Mouse (Mus musculus): ENCODE data around the gene Sesn1. TPM values are rescaled to one million over a fixed set of nuclear protein-coding genes. Genes with fewer than 3 reads are reported as not detected.

Gene Sesn1
- polyA plus RNA-seq, 1 experiment from 2014 or later = 33.8 TPM

- Histone ChIP-seq H3K4me3 (ENCODE audit: low read depth, low read length) (no peak overlapping the region), H3K27ac (ENCODE audit: low read length) (no peak overlapping the region), H3K4me1 (ENCODE audit: control insufficient read depth, insufficient read depth, low read length) (peaks cover 11% of the 10 kb centered on the region; the same call in 1 of the 2 replicates), H3K36me3 (ENCODE audit: control insufficient read depth, insufficient read depth, low read length) (peaks cover 14% of the 10 kb centered on the region), H3K9me3 (ENCODE audit: control insufficient read depth, low read depth, low read length) (no peaks in the 10 kb centered on the region), H3K9ac (replicated peaks; ENCODE audit: low read depth, low read length) (no peak overlapping the region), H3K4me2 (replicated peaks; ENCODE audit: low read depth, low read length) (no peak overlapping the region), H3K27me3 (ENCODE audit: control insufficient read depth, insufficient read depth, low read length) (no peaks in the 10 kb centered on the region)
- no peak for ATAC-seq (ENCODE audit: insufficient number of reproducible peaks, insufficient read depth, low FRiP score, low read depth)
Measured at GRCm38 (mm10) chr10:41896425-41896824, 86.7 kb downstream of the Sesn1 start.

GRCm38 (mm10) chr10:41896865-41897264, 87.1 kb downstream of the Sesn1 start:
- Histone ChIP-seq H3K4me3 (ENCODE audit: low read depth, low read length) (no peak overlapping the region), H3K27ac (ENCODE audit: low read length) (no peak overlapping the region), H3K9me3 (ENCODE audit: control insufficient read depth, low read depth, low read length) (no peaks in the 10 kb centered on the region), H3K4me2 (replicated peaks; ENCODE audit: low read depth, low read length) (no peak overlapping the region), H3K9ac (replicated peaks; ENCODE audit: low read depth, low read length) (no peak overlapping the region), H3K27me3 (ENCODE audit: control insufficient read depth, insufficient read depth, low read length) (no peaks in the 10 kb centered on the region), H3K36me3 (ENCODE audit: control insufficient read depth, insufficient read depth, low read length) (peaks cover 14% of the 10 kb centered on the region), H3K4me1 (ENCODE audit: control insufficient read depth, insufficient read depth, low read length) (peaks cover 11% of the 10 kb centered on the region; the same call in 1 of the 2 replicates)
- ATAC-seq (ENCODE audit: insufficient number of reproducible peaks, insufficient read depth, low FRiP score, low read depth) = no peak
- 80% methylated on average over 2 of the region's 2 CpGs for WGBS

- Histone ChIP-seq H3K27ac (ENCODE audit: low read length) (no peak overlapping the region), H3K4me3 (ENCODE audit: low read depth, low read length) (no peak overlapping the region), H3K4me2 (replicated peaks; ENCODE audit: low read depth, low read length) (no peak overlapping the region), H3K4me1 (ENCODE audit: control insufficient read depth, insufficient read depth, low read length) (no peaks in the 10 kb centered on the region), H3K36me3 (ENCODE audit: control insufficient read depth, insufficient read depth, low read length) (peaks cover 28% of the 10 kb centered on the region), H3K9ac (replicated peaks; ENCODE audit: low read depth, low read length) (no peak overlapping the region), H3K9me3 (ENCODE audit: control insufficient read depth, low read depth, low read length) (no peaks in the 10 kb centered on the region), H3K27me3 (ENCODE audit: control insufficient read depth, insufficient read depth, low read length) (no peaks in the 10 kb centered on the region)
- no peak for ATAC-seq (ENCODE audit: insufficient number of reproducible peaks, insufficient read depth, low FRiP score, low read depth)
- WGBS = 80% methylated on average over 8 of the region's 8 CpGs
Measured at GRCm38 (mm10) chr10:41901456-41901855, 91.7 kb downstream of the Sesn1 start.

- no peak overlapping the region for H3K4me2 ChIP-seq (replicated peaks; ENCODE audit: low read depth, low read length)
- 93% methylated on average over 6 of the region's 6 CpGs for WGBS
- H3K27me3 ChIP-seq (ENCODE audit: control insufficient read depth, insufficient read depth, low read length) = no peaks in the 10 kb centered on the region
- H3K36me3 ChIP-seq (ENCODE audit: control insufficient read depth, insufficient read depth, low read length) = peaks cover 32% of the 10 kb centered on the region
- no peaks in the 10 kb centered on the region for H3K9me3 ChIP-seq (ENCODE audit: control insufficient read depth, low read depth, low read length)
- H3K4me3 ChIP-seq (ENCODE audit: low read depth, low read length) = no peak overlapping the region
- H3K9ac ChIP-seq (replicated peaks; ENCODE audit: low read depth, low read length) = no peak overlapping the region
- H3K27ac ChIP-seq (ENCODE audit: low read length) = no peak overlapping the region
- ATAC-seq (ENCODE audit: insufficient number of reproducible peaks, insufficient read depth, low FRiP score, low read depth) = no peak
- no peaks in the 10 kb centered on the region for H3K4me1 ChIP-seq (ENCODE audit: control insufficient read depth, insufficient read depth, low read length)
Measured at GRCm38 (mm10) chr10:41901864-41902263, 92.1 kb downstream of the Sesn1 start.

- no peaks in the 10 kb centered on the region for H3K9me3 ChIP-seq (ENCODE audit: control insufficient read depth, low read depth, low read length)
- no peak for ATAC-seq (ENCODE audit: insufficient number of reproducible peaks, insufficient read depth, low FRiP score, low read depth)
- H3K36me3 ChIP-seq (ENCODE audit: control insufficient read depth, insufficient read depth, low read length) = peaks cover 26% of the 10 kb centered on the region; the same call in 1 of the 2 replicates
- H3K9ac ChIP-seq (replicated peaks; ENCODE audit: low read depth, low read length) = no peak overlapping the region
- H3K4me3 ChIP-seq (ENCODE audit: low read depth, low read length) = no peak overlapping the region
- 84% methylated on average over 11 of the region's 11 CpGs for WGBS
- no peaks in the 10 kb centered on the region for H3K4me1 ChIP-seq (ENCODE audit: control insufficient read depth, insufficient read depth, low read length)
- no peak overlapping the region for H3K27ac ChIP-seq (ENCODE audit: low read length)
- H3K4me2 ChIP-seq (replicated peaks; ENCODE audit: low read depth, low read length) = no peak overlapping the region
- H3K27me3 ChIP-seq (ENCODE audit: control insufficient read depth, insufficient read depth, low read length) = no peaks in the 10 kb centered on the region
Measured at GRCm38 (mm10) chr10:41907473-41907872, 97.7 kb downstream of the Sesn1 start.

GRCm38 (mm10) chr10:41907950-41908349, 98.2 kb downstream of the Sesn1 start:
- Histone ChIP-seq H3K27ac (ENCODE audit: low read length) (no peak overlapping the region), H3K9me3 (ENCODE audit: control insufficient read depth, low read depth, low read length) (no peaks in the 10 kb centered on the region), H3K4me2 (replicated peaks; ENCODE audit: low read depth, low read length) (no peak overlapping the region), H3K27me3 (ENCODE audit: control insufficient read depth, insufficient read depth, low read length) (no peaks in the 10 kb centered on the region), H3K9ac (replicated peaks; ENCODE audit: low read depth, low read length) (no peak overlapping the region), H3K4me1 (ENCODE audit: control insufficient read depth, insufficient read depth, low read length) (no peaks in the 10 kb centered on the region), H3K4me3 (ENCODE audit: low read depth, low read length) (no peak overlapping the region), H3K36me3 (ENCODE audit: control insufficient read depth, insufficient read depth, low read length) (peaks cover 26% of the 10 kb centered on the region; the same call in 1 of the 2 replicates)
- ATAC-seq (ENCODE audit: insufficient number of reproducible peaks, insufficient read depth, low FRiP score, low read depth) = no peak
- 83% methylated on average over 4 of the region's 4 CpGs for WGBS

- Histone ChIP-seq H3K27ac (ENCODE audit: low read length) (no peak overlapping the region), H3K4me2 (replicated peaks; ENCODE audit: low read depth, low read length) (no peak overlapping the region), H3K36me3 (ENCODE audit: control insufficient read depth, insufficient read depth, low read length) (peaks cover 18% of the 10 kb centered on the region; the same call in 1 of the 2 replicates), H3K9ac (replicated peaks; ENCODE audit: low read depth, low read length) (no peak overlapping the region), H3K4me3 (ENCODE audit: low read depth, low read length) (no peak overlapping the region), H3K4me1 (ENCODE audit: control insufficient read depth, insufficient read depth, low read length) (no peaks in the 10 kb centered on the region), H3K27me3 (ENCODE audit: control insufficient read depth, insufficient read depth, low read length) (no peaks in the 10 kb centered on the region), H3K9me3 (ENCODE audit: control insufficient read depth, low read depth, low read length) (no peaks in the 10 kb centered on the region)
- no peak for ATAC-seq (ENCODE audit: insufficient number of reproducible peaks, insufficient read depth, low FRiP score, low read depth)
- WGBS = 81% methylated on average over 6 of the region's 6 CpGs
Measured at GRCm38 (mm10) chr10:41908899-41909298, 99.2 kb downstream of the Sesn1 start.

GRCm38 (mm10) chr10:41912290-41912994, 102.7 kb downstream of the Sesn1 start:
- Histone ChIP-seq H3K27ac (ENCODE audit: low read length) (no peak overlapping the region), H3K4me2 (replicated peaks; ENCODE audit: low read depth, low read length) (no peak overlapping the region)
- no peak for ATAC-seq (ENCODE audit: insufficient number of reproducible peaks, insufficient read depth, low FRiP score, low read depth)

GRCm38 (mm10) chr10:41926726-41927125, 117.0 kb downstream of the Sesn1 start:
- Histone ChIP-seq H3K4me3 (ENCODE audit: low read depth, low read length) (no peak overlapping the region), H3K27me3 (ENCODE audit: control insufficient read depth, insufficient read depth, low read length) (no peaks in the 10 kb centered on the region), H3K27ac (ENCODE audit: low read length) (no peak overlapping the region), H3K4me1 (ENCODE audit: control insufficient read depth, insufficient read depth, low read length) (no peaks in the 10 kb centered on the region), H3K9ac (replicated peaks; ENCODE audit: low read depth, low read length) (no peak overlapping the region), H3K4me2 (replicated peaks; ENCODE audit: low read depth, low read length) (no peak overlapping the region), H3K36me3 (ENCODE audit: control insufficient read depth, insufficient read depth, low read length) (no peaks in the 10 kb centered on the region), H3K9me3 (ENCODE audit: control insufficient read depth, low read depth, low read length) (no peaks in the 10 kb centered on the region)
- 90% methylated on average over 14 of the region's 14 CpGs for WGBS
- no peak for ATAC-seq (ENCODE audit: insufficient number of reproducible peaks, insufficient read depth, low FRiP score, low read depth)

More at GRCm38 (mm10) chr10:41912290-41912994, 102.7 kb downstream of the Sesn1 start:
- H3K4me1 ChIP-seq (ENCODE audit: control insufficient read depth, insufficient read depth, low read length) = no peaks in the 10 kb centered on the region
- H3K4me3 ChIP-seq (ENCODE audit: low read depth, low read length) = no peak overlapping the region
- 85% methylated on average over 8 of the region's 8 CpGs for WGBS
- H3K9ac ChIP-seq (replicated peaks; ENCODE audit: low read depth, low read length) = no peak overlapping the region
- H3K27me3 ChIP-seq (ENCODE audit: control insufficient read depth, insufficient read depth, low read length) = no peaks in the 10 kb centered on the region
- H3K36me3 ChIP-seq (ENCODE audit: control insufficient read depth, insufficient read depth, low read length) = peaks cover 3% of the 10 kb centered on the region; the same call in 1 of the 2 replicates
- H3K9me3 ChIP-seq (ENCODE audit: control insufficient read depth, low read depth, low read length) = no peaks in the 10 kb centered on the region
